Mouse (Mus musculus) kidney, embryonic 14.5 days (tissue): Measurements from ENCODE around the gene Gp9. TPM values are rescaled to one million over a fixed set of nuclear protein-coding genes. Genes with fewer than 3 reads are reported as not detected.

Source experiments
- ATAC-seq: fragments of 200-750 bp; cut with Nextera tagmentation; 2 replicates; pipeline ENCODE4 v1.8.0; 2017; ENCODE audit warnings: moderate number of reproducible peaks, mild to moderate bottlenecking, moderate TSS enrichment, moderate library complexity; ENCODE audit not compliant: low FRiP score, low TSS enrichment
- H3K27ac ChIP-seq: fragments of 300-500 bp; sonication (generic); 2 replicates; pipeline ENCODE4 v1.5.1; 2014; ENCODE audit warnings: low read depth, mild to moderate bottlenecking, low read length, moderate library complexity, mixed read lengths
- H3K27me3 ChIP-seq: fragments of 300-500 bp; sonication (generic); 2 replicates; pipeline ENCODE4 v1.6.1; 2014; ENCODE audit warnings: mild to moderate bottlenecking, low read length; ENCODE audit not compliant: control insufficient read depth, insufficient read depth
- H3K36me3 ChIP-seq: fragments of 300-500 bp; sonication (generic); 2 replicates; pipeline ENCODE4 v1.6.1; 2014; ENCODE audit warnings: low read length, mixed read lengths; ENCODE audit not compliant: control insufficient read depth, insufficient read depth
- H3K4me1 ChIP-seq: fragments of 300-500 bp; sonication (generic); 2 replicates; pipeline ENCODE4 v1.6.1; 2014; ENCODE audit warnings: low read length, mixed read lengths; ENCODE audit not compliant: control insufficient read depth, insufficient read depth
- H3K4me2 ChIP-seq: fragments of 300-500 bp; sonication (generic); replicated peaks from 2 replicates; pipeline ENCODE4 v1.6.1; 2014; ENCODE audit warnings: low read depth, mild to moderate bottlenecking, low read length
- H3K4me3 ChIP-seq: fragments of 300-500 bp; sonication (generic); 2 replicates; pipeline ENCODE4 v1.5.1; 2014; ENCODE audit warnings: mild to moderate bottlenecking, low read length
- H3K9ac ChIP-seq: fragments of 300-500 bp; sonication (generic); 2 replicates; pipeline ENCODE4 v1.6.1; 2014; ENCODE audit warnings: low read depth, mild to moderate bottlenecking, low read length, moderate library complexity
- H3K9me3 ChIP-seq: fragments of 300-500 bp; sonication (generic); 2 replicates; pipeline ENCODE4 v1.6.1; 2016; ENCODE audit warnings: low read length; ENCODE audit not compliant: control insufficient read depth
- WGBS: fragments of 180-500 bp; shearing (Covaris S2); extraction: QIAGEN DNeasy Blood & Tissue Kit; methylation state at CpG from one replicate; pipeline ENCODE4 v1.1.7; 2014; 5-methylcytosine and 5-hydroxymethylcytosine counted together
- polyA plus RNA-seq: library from polyadenylated mRNA; unstranded; fragments of >200 nt; fragmentation: Nextera tagmentation; extraction: Ambion mirVana; gene quantifications from 2 replicates; pipeline ENCODE4 v1.2.1, GENCODE M21; 2014

Gp9 gene
- polyA plus RNA-seq, 1 experiment from 2014 or later, result 2.5 TPM

DNA sequence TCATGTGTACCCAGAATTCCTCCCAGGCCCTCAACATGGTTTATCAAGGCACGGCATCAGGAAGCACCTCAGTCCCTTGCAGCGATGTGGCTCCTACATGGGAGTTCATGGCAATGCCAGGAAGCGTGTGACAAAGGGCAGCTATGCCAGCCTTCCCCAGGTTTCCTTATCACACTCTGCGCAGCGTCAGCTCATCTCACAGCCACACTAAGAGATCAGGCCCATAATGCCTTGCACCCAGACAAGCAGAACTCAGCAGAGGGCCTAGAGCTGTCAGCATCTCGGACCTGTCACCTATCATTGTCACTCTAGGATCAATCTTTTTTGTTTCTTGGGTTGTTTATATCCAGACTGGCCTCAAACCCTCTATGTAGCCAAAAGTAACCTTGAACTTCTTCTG, 21.7 kb downstream of the Gp9 start:
- 89% methylated on average over 6 of the region's 6 CpGs for WGBS
- Histone ChIP-seq H3K27ac (no peak overlapping the region), H3K36me3 (no peaks in the 10 kb centered on the region), H3K4me2 (no peak overlapping the region), H3K9ac (no peak overlapping the region), H3K27me3 (no peaks in the 10 kb centered on the region), H3K4me1 (peaks cover 6% of the 10 kb centered on the region; the same call in 1 of the 2 replicates), H3K4me3 (no peak overlapping the region), H3K9me3 (no peaks in the 10 kb centered on the region)
- no peak for ATAC-seq

DNA sequence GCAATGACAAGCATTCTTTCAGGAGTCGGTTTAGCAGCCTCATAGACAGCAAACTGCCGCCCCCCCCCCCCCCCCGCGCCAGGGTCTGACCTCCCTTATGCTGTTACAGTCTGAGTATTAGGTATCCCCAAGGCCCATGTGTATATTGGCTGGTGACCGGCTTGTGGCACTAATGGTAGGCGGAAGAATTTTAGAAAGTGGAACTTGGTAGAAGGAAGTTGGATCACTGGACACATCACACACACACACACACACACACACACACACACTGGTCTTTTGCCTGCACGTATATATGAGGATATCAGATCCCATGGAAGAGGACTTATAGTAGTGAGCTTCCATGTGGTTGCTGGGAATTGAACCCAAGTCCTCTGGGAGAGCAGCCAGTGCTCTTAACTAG, 24.6 kb downstream of the Gp9 start:
- no peak overlapping the region for H3K9ac ChIP-seq
- peaks cover 4% of the 10 kb centered on the region; the same call in 1 of the 2 replicates for H3K4me1 ChIP-seq
- no peak overlapping the region for H3K4me3 ChIP-seq
- no peak for ATAC-seq
- no peaks in the 10 kb centered on the region for H3K9me3 ChIP-seq
- no peak overlapping the region for H3K4me2 ChIP-seq
- 85% methylated on average over 7 of the region's 7 CpGs for WGBS
- no peaks in the 10 kb centered on the region for H3K27me3 ChIP-seq
- H3K36me3 ChIP-seq, result no peaks in the 10 kb centered on the region
- H3K27ac ChIP-seq, result no peak overlapping the region

DNA sequence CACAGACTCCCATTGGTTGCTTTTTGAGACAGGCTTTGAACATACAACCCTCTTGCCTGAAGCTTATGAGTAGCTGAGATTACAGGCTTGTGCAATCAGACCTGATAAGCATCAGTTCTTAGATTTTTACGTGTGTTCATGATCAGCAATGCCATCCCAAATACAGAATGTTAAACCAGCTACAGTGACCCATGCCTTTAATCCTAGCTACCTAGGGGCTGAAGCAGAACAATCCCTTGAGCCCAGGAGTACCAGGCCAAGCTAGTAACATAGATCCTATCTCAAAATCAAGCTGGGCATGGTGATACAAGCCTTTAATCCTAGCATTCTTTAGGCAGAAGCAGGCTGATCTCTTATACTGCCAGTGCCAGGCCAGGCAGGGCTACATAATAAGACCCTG, 26.2 kb downstream of the Gp9 start:
- H3K9ac ChIP-seq, result no peak overlapping the region
- H3K27me3 ChIP-seq, result no peaks in the 10 kb centered on the region
- no peaks in the 10 kb centered on the region for H3K4me1 ChIP-seq
- no peaks in the 10 kb centered on the region for H3K36me3 ChIP-seq
- WGBS, result 85% methylated on average over 1 of the region's 1 CpGs
- no peaks in the 10 kb centered on the region for H3K9me3 ChIP-seq
- no peak for ATAC-seq
- H3K4me2 ChIP-seq, result no peak overlapping the region
- H3K27ac ChIP-seq, result no peak overlapping the region
- H3K4me3 ChIP-seq, result no peak overlapping the region

DNA sequence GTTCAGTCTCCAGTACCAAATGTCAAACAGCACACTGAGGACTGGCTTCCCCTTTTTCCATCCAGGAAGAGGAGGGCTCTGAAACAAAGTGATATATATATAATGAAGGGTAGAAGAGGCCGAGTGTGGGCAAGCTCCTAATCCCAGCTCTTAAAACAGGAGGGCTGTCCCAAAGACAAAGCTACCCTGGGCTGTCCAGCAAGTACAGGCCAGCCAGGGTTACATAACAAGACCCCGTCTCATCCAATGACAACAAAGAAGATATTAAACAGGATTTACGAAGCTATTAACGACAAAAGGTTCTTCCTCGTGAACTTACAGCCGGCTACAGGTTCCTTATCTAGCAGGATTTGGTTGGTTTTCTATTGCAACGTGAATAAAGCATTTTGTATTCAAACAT, 27.0 kb downstream of the Gp9 start:
- Histone ChIP-seq H3K9ac (no peak overlapping the region), H3K36me3 (no peaks in the 10 kb centered on the region), H3K27ac (no peak overlapping the region), H3K4me1 (peaks cover 7% of the 10 kb centered on the region; the same call in 1 of the 2 replicates), H3K9me3 (no peaks in the 10 kb centered on the region), H3K27me3 (no peaks in the 10 kb centered on the region), H3K4me3 (no peak overlapping the region), H3K4me2 (no peak overlapping the region)
- ATAC-seq, result no peak
- WGBS, result 55% methylated on average over 7 of the region's 7 CpGs

DNA sequence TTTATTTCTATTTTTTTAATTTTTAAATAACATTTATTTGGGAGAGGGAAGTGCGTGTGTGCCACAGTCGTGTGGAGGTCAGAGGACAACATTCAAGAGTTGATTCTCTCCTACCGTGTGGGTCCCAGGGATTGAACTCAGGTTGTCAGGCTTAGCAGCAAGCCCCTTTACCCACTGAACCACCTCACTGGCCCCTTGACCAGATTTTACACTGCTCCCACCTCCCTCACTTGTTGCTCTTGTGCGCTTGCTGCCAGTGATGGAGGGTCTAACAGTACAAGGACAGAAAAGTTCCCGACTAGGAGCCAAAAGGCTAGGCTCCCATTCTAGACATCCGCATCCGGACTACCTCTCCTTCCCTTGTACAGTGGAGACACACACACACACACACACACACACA, 27.6 kb downstream of the Gp9 start:
- Histone ChIP-seq H3K4me3 (no peak overlapping the region), H3K36me3 (no peaks in the 10 kb centered on the region), H3K27ac (no peak overlapping the region), H3K27me3 (no peaks in the 10 kb centered on the region), H3K4me2 (no peak overlapping the region), H3K9ac (no peak overlapping the region), H3K9me3 (no peaks in the 10 kb centered on the region), H3K4me1 (peaks cover 9% of the 10 kb centered on the region; the same call in 1 of the 2 replicates)
- ATAC-seq, result no peak
- WGBS, result 84% methylated on average over 7 of the region's 7 CpGs

DNA sequence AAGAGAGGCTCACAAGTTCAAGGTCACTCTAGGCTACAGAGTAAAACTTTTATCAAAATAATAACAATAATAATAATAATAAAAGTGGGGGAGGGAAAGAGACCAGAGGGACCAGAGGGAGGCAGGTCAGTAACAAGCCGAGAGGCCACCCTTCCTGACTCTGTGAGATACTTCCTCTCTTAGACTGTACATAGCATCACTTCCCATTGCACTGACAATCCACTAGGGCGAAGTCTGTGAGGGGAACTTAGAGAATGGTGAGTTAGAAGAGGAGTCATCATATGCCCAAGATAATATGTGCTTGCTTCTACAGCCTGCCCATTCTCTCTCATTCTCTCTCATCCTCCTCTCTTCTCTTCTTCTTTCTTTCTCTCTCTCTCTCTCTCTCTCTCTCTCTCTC, 28.2 kb downstream of the Gp9 start:
- Histone ChIP-seq H3K9ac (no peak overlapping the region), H3K4me1 (peaks cover 9% of the 10 kb centered on the region; the same call in 1 of the 2 replicates), H3K9me3 (no peaks in the 10 kb centered on the region), H3K36me3 (no peaks in the 10 kb centered on the region), H3K4me3 (no peak overlapping the region), H3K27me3 (no peaks in the 10 kb centered on the region), H3K4me2 (no peak overlapping the region), H3K27ac (no peak overlapping the region)
- WGBS, result 80% methylated on average over 2 of the region's 2 CpGs
- no peak for ATAC-seq

DNA sequence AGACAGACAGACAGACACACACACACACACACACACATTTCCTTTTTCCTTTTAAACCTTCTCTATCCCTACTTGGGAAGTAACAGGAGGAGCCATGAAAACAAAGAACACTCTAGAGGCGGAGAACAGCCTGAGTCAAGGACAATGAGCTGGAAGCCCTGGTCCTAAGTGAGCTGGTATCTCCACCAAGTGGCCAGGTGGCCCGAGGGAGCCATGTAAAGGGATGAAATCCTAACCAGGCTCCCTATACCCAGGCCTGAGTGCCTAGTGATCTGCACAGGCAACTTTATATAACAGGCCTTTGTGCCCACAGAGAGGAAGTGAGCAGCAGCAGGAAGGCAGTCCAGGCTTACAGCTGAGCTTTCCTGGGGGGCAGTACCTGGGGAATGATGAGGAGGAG, 29.0 kb downstream of the Gp9 start:
- WGBS, result 52% methylated on average over 2 of the region's 2 CpGs
- Histone ChIP-seq H3K27me3 (no peaks in the 10 kb centered on the region), H3K4me1 (peaks cover 9% of the 10 kb centered on the region; the same call in 1 of the 2 replicates), H3K9ac (no peak overlapping the region), H3K4me3 (no peak overlapping the region), H3K36me3 (no peaks in the 10 kb centered on the region), H3K27ac (no peak overlapping the region), H3K4me2 (no peak overlapping the region), H3K9me3 (no peaks in the 10 kb centered on the region)
- ATAC-seq, result no peak

DNA sequence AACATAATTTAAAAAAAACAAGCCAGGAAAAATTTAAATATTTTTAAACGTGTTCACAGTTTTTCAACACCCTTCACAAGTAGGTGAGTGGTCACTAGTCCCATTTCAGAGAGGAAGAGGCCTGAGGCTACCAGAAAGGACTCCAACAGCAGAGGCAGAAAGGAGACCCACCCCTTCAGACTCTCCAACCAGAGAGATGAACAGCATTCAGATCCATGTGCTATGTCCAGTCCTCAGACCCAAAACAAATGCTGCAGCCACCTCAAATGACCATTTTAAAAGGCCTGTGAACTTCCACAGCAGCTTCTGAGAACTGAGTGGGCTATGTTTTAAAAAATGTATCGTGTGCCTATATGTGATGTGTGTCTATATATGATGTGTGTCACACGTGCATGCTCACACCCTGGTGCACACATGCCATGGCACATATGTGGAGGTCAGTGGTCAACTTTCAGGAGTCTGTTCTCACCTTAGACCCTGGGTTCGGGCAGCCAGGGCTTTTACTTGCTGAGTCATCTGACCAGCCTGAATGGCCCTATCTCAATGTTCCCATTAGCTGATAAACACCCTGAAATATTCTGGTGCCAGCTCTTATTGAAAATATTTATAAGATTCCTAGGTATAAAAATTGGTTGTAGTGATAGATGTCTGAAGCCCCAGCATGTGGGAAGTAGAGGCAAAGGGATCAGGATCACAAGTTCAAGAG, 30.0 kb downstream of the Gp9 start:
- Histone ChIP-seq H3K4me2 (no peak overlapping the region), H3K9ac (no peak overlapping the region), H3K4me3 (no peak overlapping the region), H3K27ac (no peak overlapping the region), H3K36me3 (no peaks in the 10 kb centered on the region), H3K9me3 (no peaks in the 10 kb centered on the region), H3K4me1 (peaks cover 15% of the 10 kb centered on the region), H3K27me3 (no peaks in the 10 kb centered on the region)
- WGBS, result 87% methylated on average over 4 of the region's 4 CpGs
- no peak for ATAC-seq

DNA sequence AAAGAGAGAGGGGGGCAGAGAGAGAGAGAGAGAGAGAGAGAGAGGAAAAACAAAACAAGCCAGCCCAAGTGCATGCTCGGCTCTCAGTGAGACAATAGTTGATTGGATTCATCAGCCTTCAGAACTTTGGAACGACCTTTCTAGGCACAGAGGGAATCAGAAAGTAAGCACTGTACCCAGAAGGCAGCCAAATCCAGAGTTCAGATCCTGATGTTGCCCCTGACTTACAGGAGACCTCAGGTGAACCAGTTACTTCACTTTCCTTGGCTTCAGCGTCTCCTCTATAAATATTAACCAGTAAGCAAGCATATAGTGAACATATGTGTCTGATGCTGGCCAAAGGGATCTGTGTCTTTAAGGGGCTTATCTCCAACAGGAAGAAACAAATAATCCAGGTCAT, 30.6 kb downstream of the Gp9 start:
- ATAC-seq, result no peak
- H3K4me2 ChIP-seq, result no peak overlapping the region
- no peak overlapping the region for H3K9ac ChIP-seq
- H3K9me3 ChIP-seq, result no peaks in the 10 kb centered on the region
- H3K4me3 ChIP-seq, result no peak overlapping the region
- H3K4me1 ChIP-seq, result peaks cover 17% of the 10 kb centered on the region
- no peaks in the 10 kb centered on the region for H3K36me3 ChIP-seq
- 76% methylated on average over 3 of the region's 3 CpGs for WGBS
- no peaks in the 10 kb centered on the region for H3K27me3 ChIP-seq
- no peak overlapping the region for H3K27ac ChIP-seq
